Mouse (Mus musculus) liver, embryonic 15.5 days (tissue): Measurements from ENCODE around the gene Stk16. TPM values are rescaled to one million over a fixed set of nuclear protein-coding genes. Genes with fewer than 3 reads are reported as not detected.

Source experiments
- ATAC-seq: fragments of 200-750 bp; cut with Nextera tagmentation; 2 replicates; pipeline ENCODE4 v1.8.0; 2017; ENCODE audit warnings: moderate number of reproducible peaks, mild to moderate bottlenecking, moderate library complexity; ENCODE audit not compliant: insufficient read depth
- H3K27ac ChIP-seq: fragments of 300-500 bp; sonication (generic); replicated peaks from 2 replicates; pipeline ENCODE4 v1.5.1; 2015; ENCODE audit warnings: mild to moderate bottlenecking, inconsistent platforms
- H3K27me3 ChIP-seq: fragments of 300-500 bp; sonication (generic); 2 replicates; pipeline ENCODE4 v1.6.1; 2015; ENCODE audit warnings: mild to moderate bottlenecking, inconsistent platforms
- H3K36me3 ChIP-seq: fragments of 300-500 bp; sonication (generic); replicated peaks from 2 replicates; pipeline ENCODE4 v1.6.1; 2015; ENCODE audit warnings: moderate library complexity, mild to moderate bottlenecking, inconsistent platforms
- H3K4me1 ChIP-seq: fragments of 300-500 bp; sonication (generic); replicated peaks from 2 replicates; pipeline ENCODE4 v1.6.1; 2015; ENCODE audit warnings: inconsistent platforms
- H3K4me2 ChIP-seq: fragments of 300-500 bp; sonication (generic); 2 replicates; pipeline ENCODE4 v1.6.1; 2015; ENCODE audit warnings: moderate library complexity, mild to moderate bottlenecking, inconsistent platforms
- H3K4me3 ChIP-seq: fragments of 300-500 bp; sonication (generic); replicated peaks from 2 replicates; pipeline ENCODE4 v1.5.1; 2015; ENCODE audit warnings: mild to moderate bottlenecking, inconsistent platforms
- H3K9ac ChIP-seq: fragments of 300-500 bp; sonication (generic); 2 replicates; pipeline ENCODE4 v1.6.1; 2015; ENCODE audit warnings: moderate library complexity, mild to moderate bottlenecking, inconsistent platforms
- H3K9me3 ChIP-seq: fragments of 300-500 bp; sonication (generic); replicated peaks from 2 replicates; pipeline ENCODE4 v1.6.1; 2016; ENCODE audit warnings: inconsistent platforms
- WGBS: fragments of 180-500 bp; shearing (Covaris S2); methylation state at CpG from one replicate; pipeline ENCODE4 v1.1.7; 2015; ENCODE audit warnings: mixed read lengths; ENCODE audit not compliant: insufficient replicate concordance; 5-methylcytosine and 5-hydroxymethylcytosine counted together
- polyA plus RNA-seq: library from polyadenylated mRNA; unstranded; fragments of >200 nt; fragmentation: Nextera tagmentation; extraction: Ambion mirVana; gene quantifications from 2 replicates; pipeline ENCODE4 v1.2.1, GENCODE M21; 2015

Stk16 gene
- polyA plus RNA-seq: 80.2 and 84.8 TPM in 2 replicates

DNA sequence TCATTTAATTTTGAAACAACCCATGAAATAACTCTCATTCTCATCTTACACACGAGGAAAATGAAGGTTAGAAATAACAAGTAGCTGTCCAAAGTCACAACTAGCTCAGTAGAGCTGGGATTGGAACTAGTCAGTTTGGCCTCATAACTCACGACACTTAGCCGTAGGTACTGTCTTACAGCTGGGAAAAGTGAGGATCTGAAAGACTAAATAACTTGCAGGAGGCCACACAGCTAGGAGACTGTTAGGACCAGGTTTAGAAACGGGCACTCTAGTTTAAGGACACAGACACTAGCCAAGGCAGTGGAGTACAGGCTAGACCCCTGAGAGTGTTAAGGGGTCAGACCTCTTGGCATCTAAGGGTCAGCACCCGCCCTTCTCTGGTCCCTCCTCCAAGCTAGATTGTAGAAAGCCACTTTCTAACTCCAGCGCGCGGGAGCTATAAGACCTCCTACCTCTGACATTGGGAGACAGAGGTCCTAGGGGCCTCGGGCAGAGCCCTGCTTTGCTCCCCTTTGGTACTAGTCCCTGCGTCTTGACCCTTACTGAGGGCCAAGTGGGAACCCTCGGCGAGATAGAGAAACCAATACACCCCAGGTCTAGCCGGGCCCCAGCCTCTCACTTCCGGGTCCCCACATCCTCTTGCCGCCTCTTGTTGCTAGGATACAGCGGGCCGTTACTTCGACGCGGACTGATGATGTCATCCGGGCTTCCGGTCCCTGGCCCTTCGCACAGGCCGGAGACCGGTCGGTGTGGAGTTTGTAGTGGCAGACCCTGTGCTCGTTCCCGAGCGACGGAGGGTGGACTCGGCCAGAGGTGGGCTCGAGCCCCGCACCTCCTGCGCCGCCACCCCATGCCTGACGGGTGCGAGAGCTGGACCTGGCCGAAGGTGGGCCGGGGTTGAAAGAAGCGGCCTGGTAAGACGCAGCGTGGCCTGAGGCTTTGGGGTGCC lies at the start of gene Stk16, which contains the start of gene Glb1l:
Stk16 (plus strand) TSS at position 703 of the 952 bp plus-strand sequence.
Glb1l (minus strand) TSS at position 678 of the 952 bp plus-strand sequence.
- peaks cover 71% of the 10 kb centered on the region for H3K4me1 ChIP-seq

GRCm38 (mm10) chr1:75168093-75168471 lies 42.6 kb upstream of the Stk16 start:
- ATAC-seq: peak; percentile 19

More for the DNA sequence above, at the start of gene Stk16, which contains the start of gene Glb1l:
- peak within 1 kb of the TSS; percentile 99 for H3K4me2 ChIP-seq
- WGBS: 3% methylated on average over 42 of the region's 42 CpGs
- no peaks in the 10 kb centered on the region for H3K9me3 ChIP-seq
- peak within 1 kb of the TSS; percentile 77 for H3K4me3 ChIP-seq
- H3K27ac ChIP-seq: peak within 1 kb of the TSS; percentile 95
- no peaks in the 10 kb centered on the region for H3K27me3 ChIP-seq
- H3K9ac ChIP-seq: peak within 1 kb of the TSS; percentile 83
- peaks cover 38% of the 10 kb centered on the region for H3K36me3 ChIP-seq
- peak; percentile 85 for ATAC-seq

DNA sequence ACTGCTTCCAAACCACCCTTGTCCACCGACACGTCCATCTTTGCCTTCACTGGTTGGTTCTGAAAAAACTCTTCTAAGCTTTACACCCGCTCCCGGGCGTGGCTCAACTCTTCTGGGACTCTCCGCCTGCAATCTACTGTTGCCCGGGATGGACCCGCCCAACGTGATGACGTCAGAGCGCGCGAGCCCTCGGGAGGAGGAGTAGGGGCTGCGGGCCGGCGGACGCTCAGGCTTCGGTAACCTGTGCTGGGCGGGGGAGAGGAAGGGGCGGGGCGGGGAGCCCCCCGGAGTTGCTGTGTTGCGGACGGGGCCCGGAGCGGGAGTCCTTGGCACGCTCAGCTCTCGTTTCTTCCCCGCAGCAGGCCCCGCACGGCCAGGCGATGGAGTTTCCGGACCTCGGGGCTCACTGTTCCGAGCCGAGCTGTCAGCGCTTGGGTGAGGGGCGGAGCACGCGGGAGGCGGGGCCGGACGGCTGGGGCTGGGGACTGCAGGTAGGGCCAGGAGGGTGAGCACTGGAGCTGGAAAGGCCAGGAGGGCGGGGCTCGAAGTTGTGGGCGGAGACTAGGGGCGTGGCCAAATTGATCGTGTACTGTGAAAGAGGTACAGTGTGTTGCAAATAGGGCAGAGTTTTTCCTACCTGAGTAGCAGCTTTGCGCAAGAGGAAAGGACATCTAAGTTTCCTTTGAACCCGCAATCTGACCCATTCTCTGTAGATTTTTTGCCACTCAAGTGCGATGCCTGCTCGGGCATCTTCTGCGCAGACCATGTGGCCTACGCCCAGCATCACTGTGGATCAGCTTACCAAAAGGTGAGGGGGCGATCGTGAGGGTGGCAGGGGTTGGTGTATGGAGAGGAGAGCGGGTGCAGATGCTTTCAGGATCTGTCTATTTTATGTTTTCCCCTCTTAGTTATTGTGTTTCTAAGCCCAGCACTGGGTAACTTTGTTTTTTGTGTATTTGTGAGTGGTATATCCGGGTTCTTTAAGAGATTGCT lies 41.9 kb upstream of the Stk16 start, which contains the start of gene Zfand2b:
Zfand2b (plus strand) TSS at position 175 of the 993 bp plus-strand sequence.
- Histone ChIP-seq H3K36me3 (peaks cover 48% of the 10 kb centered on the region), H3K27me3 (no peaks in the 10 kb centered on the region), H3K27ac (peak within 1 kb of the TSS; percentile 98), H3K4me1 (peaks cover 47% of the 10 kb centered on the region), H3K9me3 (no peaks in the 10 kb centered on the region), H3K9ac (peak within 1 kb of the TSS; percentile 91), H3K4me2 (peak within 1 kb of the TSS; percentile 89), H3K4me3 (peak within 1 kb of the TSS; percentile 91)
- 2% methylated on average over 57 of the region's 59 CpGs for WGBS
- ATAC-seq: peak; percentile 96

More at GRCm38 (mm10) chr1:75168093-75168471, 42.6 kb upstream of the Stk16 start:
- WGBS: 6% methylated on average over 7 of the region's 7 CpGs
- H3K4me2 ChIP-seq: peak overlapping the region; percentile 89
- no peaks in the 10 kb centered on the region for H3K9me3 ChIP-seq
- peak overlapping the region; percentile 91 for H3K9ac ChIP-seq
- no peaks in the 10 kb centered on the region for H3K27me3 ChIP-seq
- H3K36me3 ChIP-seq: peaks cover 41% of the 10 kb centered on the region
- peak overlapping the region; percentile 98 for H3K27ac ChIP-seq
- peak overlapping the region; percentile 91 for H3K4me3 ChIP-seq
- peaks cover 47% of the 10 kb centered on the region for H3K4me1 ChIP-seq

GRCm38 (mm10) chr1:75179334-75180104 lies 31.1 kb upstream of the Stk16 start:
- H3K4me3 ChIP-seq: peak overlapping the region; percentile 68
- H3K27me3 ChIP-seq: no peaks in the 10 kb centered on the region
- peaks cover 76% of the 10 kb centered on the region for H3K36me3 ChIP-seq
- WGBS: 2% methylated on average over 23 of the region's 23 CpGs
- H3K4me1 ChIP-seq: peaks cover 46% of the 10 kb centered on the region
- peak overlapping the region; percentile 94 for H3K9ac ChIP-seq
- peak; percentile 76 for ATAC-seq
- peak overlapping the region; percentile 99 for H3K27ac ChIP-seq
- no peaks in the 10 kb centered on the region for H3K9me3 ChIP-seq
- peak overlapping the region; percentile 89 for H3K4me2 ChIP-seq

DNA sequence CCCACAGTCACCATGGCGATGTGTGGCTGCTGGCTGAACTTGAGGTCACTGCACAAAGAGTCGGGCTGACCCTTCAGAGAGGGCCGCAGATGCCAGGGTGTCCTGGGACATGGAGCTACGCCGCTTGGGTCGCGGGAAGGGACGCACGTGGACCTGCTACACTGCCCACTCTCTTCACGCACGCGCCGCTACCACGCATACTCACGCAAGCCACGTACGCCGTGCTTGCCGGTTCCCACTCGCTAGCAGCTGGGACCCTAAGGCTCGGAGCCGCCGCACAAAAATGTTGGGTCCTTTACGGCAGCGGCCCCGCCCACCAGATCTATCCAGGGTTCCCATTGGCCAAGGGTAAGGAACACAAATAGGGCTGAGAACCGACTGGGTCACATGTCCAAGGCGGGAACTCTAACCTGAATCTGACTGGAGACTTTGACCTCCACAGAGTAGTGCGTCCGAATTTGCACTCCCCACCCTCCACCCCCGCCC lies 30.5 kb upstream of the Stk16 start, which contains the start of gene Abcb6:
Abcb6 (minus strand) TSS at position 288 of the 486 bp plus-strand sequence.
- peak; percentile 83 for ATAC-seq
- peak within 1 kb of the TSS; percentile 89 for H3K4me2 ChIP-seq
- peak within 1 kb of the TSS; percentile 68 for H3K4me3 ChIP-seq
- H3K9ac ChIP-seq: peak within 1 kb of the TSS; percentile 94
- peaks cover 76% of the 10 kb centered on the region for H3K36me3 ChIP-seq
- peak within 1 kb of the TSS; percentile 99 for H3K27ac ChIP-seq
- WGBS: 0% methylated on average over 31 of the region's 31 CpGs
- no peaks in the 10 kb centered on the region for H3K27me3 ChIP-seq
- H3K4me1 ChIP-seq: peaks cover 46% of the 10 kb centered on the region
- H3K9me3 ChIP-seq: no peaks in the 10 kb centered on the region

GRCm38 (mm10) chr1:75180741-75181140 lies 29.9 kb upstream of the Stk16 start:
- Histone ChIP-seq H3K9me3 (no peaks in the 10 kb centered on the region), H3K4me3 (peak overlapping the region; percentile 68), H3K27me3 (no peaks in the 10 kb centered on the region), H3K27ac (peak overlapping the region; percentile 99), H3K9ac (peak overlapping the region; percentile 94), H3K4me2 (peak overlapping the region; percentile 89), H3K4me1 (peaks cover 46% of the 10 kb centered on the region), H3K36me3 (peaks cover 76% of the 10 kb centered on the region)
- WGBS: 31% methylated on average over 7 of the region's 7 CpGs
- no peak for ATAC-seq

DNA sequence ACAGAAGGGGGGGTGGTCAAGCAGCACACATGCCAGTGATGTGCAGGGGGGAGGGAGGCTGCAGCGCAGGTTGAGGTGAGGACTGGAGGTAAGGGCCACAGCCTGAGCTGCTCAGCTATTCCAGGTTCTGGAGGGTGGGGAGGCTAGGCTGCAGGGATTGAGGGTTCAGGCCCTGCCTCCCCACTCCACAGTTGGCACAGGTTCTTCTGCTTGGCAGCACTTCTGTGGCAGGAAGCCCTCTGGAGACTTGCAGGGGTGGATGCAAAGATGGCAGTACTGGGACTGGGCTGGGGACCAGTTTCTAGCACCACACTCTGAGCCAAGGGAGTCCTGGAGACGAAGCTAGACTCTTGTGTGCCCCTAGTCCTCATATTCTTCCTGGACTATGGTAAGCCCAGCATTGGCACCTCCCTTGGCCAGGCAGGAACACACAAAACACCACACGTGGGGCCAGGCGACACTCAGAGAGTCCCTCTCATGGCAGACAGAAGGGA lies 29.2 kb upstream of the Stk16 start:
- Histone ChIP-seq H3K4me3 (no peak overlapping the region), H3K4me1 (peaks cover 46% of the 10 kb centered on the region), H3K27me3 (no peaks in the 10 kb centered on the region), H3K36me3 (peaks cover 76% of the 10 kb centered on the region), H3K9ac (peak overlapping the region; percentile 94; the same call in 1 of the 2 replicates), H3K27ac (peak overlapping the region; percentile 99), H3K9me3 (no peaks in the 10 kb centered on the region), H3K4me2 (peak overlapping the region; percentile 89)
- ATAC-seq: no peak
- WGBS: 83% methylated on average over 4 of the region's 4 CpGs

GRCm38 (mm10) chr1:75182160-75182559 lies 28.5 kb upstream of the Stk16 start:
- Histone ChIP-seq H3K9me3 (no peaks in the 10 kb centered on the region), H3K27ac (no peak overlapping the region), H3K36me3 (peaks cover 76% of the 10 kb centered on the region), H3K27me3 (no peaks in the 10 kb centered on the region), H3K4me3 (no peak overlapping the region), H3K4me1 (peaks cover 41% of the 10 kb centered on the region), H3K4me2 (no peak overlapping the region), H3K9ac (no peak overlapping the region)
- no peak for ATAC-seq
- WGBS: 68% methylated on average over 4 of the region's 4 CpGs

GRCm38 (mm10) chr1:75185495-75185894 lies 25.1 kb upstream of the Stk16 start:
- Histone ChIP-seq H3K27me3 (no peaks in the 10 kb centered on the region), H3K9ac (no peak overlapping the region), H3K4me1 (peaks cover 46% of the 10 kb centered on the region), H3K4me3 (no peak overlapping the region), H3K36me3 (peaks cover 87% of the 10 kb centered on the region), H3K9me3 (no peaks in the 10 kb centered on the region), H3K4me2 (no peak overlapping the region), H3K27ac (no peak overlapping the region)
- no peak for ATAC-seq
- 91% methylated on average over 11 of the region's 11 CpGs for WGBS

DNA sequence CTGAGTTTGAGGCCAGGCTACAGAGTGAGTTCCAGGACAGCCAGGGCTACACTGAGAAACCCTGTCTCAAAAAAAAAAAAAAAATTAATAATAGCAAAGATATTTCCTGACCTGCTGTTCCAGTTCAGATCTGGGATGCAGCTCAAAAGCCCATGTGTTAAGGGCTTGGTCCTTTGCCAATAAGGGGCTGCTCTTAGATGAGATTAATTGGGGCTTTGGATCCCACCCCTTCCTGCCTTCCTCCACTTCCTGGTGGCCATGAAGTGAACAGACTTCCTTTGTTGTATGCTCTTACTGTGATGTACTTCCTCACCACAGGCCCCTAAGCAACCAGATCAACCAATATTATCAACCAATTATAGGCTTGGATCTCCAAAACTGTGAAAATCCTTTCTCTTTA lies 23.5 kb upstream of the Stk16 start:
- no peak overlapping the region for H3K4me3 ChIP-seq

More for the DNA sequence above, 23.5 kb upstream of the Stk16 start:
- Histone ChIP-seq H3K27me3 (no peaks in the 10 kb centered on the region), H3K36me3 (peaks cover 73% of the 10 kb centered on the region), H3K27ac (no peak overlapping the region), H3K9me3 (no peaks in the 10 kb centered on the region), H3K4me2 (no peak overlapping the region), H3K9ac (no peak overlapping the region), H3K4me1 (peaks cover 40% of the 10 kb centered on the region)
- no peak for ATAC-seq
